Mouse (Mus musculus): ENCODE results near the gene Vps33a. TPM values are rescaled to one million over a fixed set of nuclear protein-coding genes. Genes with fewer than 3 reads are reported as not detected.

Vps33a gene
- polyA plus RNA-seq, 1 experiment from 2014 or later: 34.5 TPM

- 93% methylated on average over 10 of the region's 10 CpGs for WGBS
- DNase-seq (ENCODE audit: low spot score) (no peak), ATAC-seq (ENCODE audit: low FRiP score) (no peak)
- H3K4me1 ChIP-seq (replicated peaks; ENCODE audit: control insufficient read depth, insufficient read depth, low read length): no peaks in the 10 kb centered on the region
- H3K9me3 ChIP-seq (ENCODE audit: control insufficient read depth, low read length): no peaks in the 10 kb centered on the region
- H3K4me3 ChIP-seq (ENCODE audit: low read depth, low read length): no peak overlapping the region
- H3K9ac ChIP-seq (ENCODE audit: low read depth, low read length): no peak overlapping the region
- H3K27ac ChIP-seq (ENCODE audit: low read depth, low read length): no peak overlapping the region
- no peak overlapping the region for H3K4me2 ChIP-seq (replicated peaks; ENCODE audit: low read depth, low read length)
- no peaks in the 10 kb centered on the region for H3K27me3 ChIP-seq (ENCODE audit: control insufficient read depth, insufficient read depth, low read length)
- H3K36me3 ChIP-seq (ENCODE audit: control insufficient read depth, insufficient read depth, low read length): peaks cover 5% of the 10 kb centered on the region; the same call in 1 of the 2 replicates
Observed at GRCm38 (mm10) chr5:123533801-123534200, 39.0 kb downstream of the Vps33a start.

- Histone ChIP-seq H3K27me3 (ENCODE audit: control insufficient read depth, insufficient read depth, low read length) (no peaks in the 10 kb centered on the region), H3K4me3 (ENCODE audit: low read depth, low read length) (no peak overlapping the region), H3K4me1 (replicated peaks; ENCODE audit: control insufficient read depth, insufficient read depth, low read length) (no peaks in the 10 kb centered on the region), H3K27ac (ENCODE audit: low read depth, low read length) (no peak overlapping the region), H3K9me3 (ENCODE audit: control insufficient read depth, low read length) (no peaks in the 10 kb centered on the region), H3K4me2 (replicated peaks; ENCODE audit: low read depth, low read length) (no peak overlapping the region), H3K9ac (ENCODE audit: low read depth, low read length) (no peak overlapping the region), H3K36me3 (ENCODE audit: control insufficient read depth, insufficient read depth, low read length) (peaks cover 5% of the 10 kb centered on the region; the same call in 1 of the 2 replicates)
- DNase-seq (ENCODE audit: low spot score) (no peak), ATAC-seq (ENCODE audit: low FRiP score) (no peak)
- WGBS: 92% methylated on average over 8 of the region's 8 CpGs
Observed at GRCm38 (mm10) chr5:123530056-123530455, 42.8 kb downstream of the Vps33a start.

GRCm38 (mm10) chr5:123528641-123529040 lies 44.2 kb downstream of the Vps33a start:
- no peak overlapping the region for H3K27ac ChIP-seq (ENCODE audit: low read depth, low read length)
- no peak overlapping the region for H3K4me3 ChIP-seq (ENCODE audit: low read depth, low read length)
- no peak overlapping the region for H3K4me2 ChIP-seq (replicated peaks; ENCODE audit: low read depth, low read length)
- WGBS: 87% methylated on average over 7 of the region's 7 CpGs
- DNase-seq (ENCODE audit: low spot score) (no peak), ATAC-seq (ENCODE audit: low FRiP score) (no peak)
- H3K9ac ChIP-seq (ENCODE audit: low read depth, low read length): no peak overlapping the region
- no peaks in the 10 kb centered on the region for H3K9me3 ChIP-seq (ENCODE audit: control insufficient read depth, low read length)
- H3K27me3 ChIP-seq (ENCODE audit: control insufficient read depth, insufficient read depth, low read length): no peaks in the 10 kb centered on the region
- H3K36me3 ChIP-seq (ENCODE audit: control insufficient read depth, insufficient read depth, low read length): peaks cover 5% of the 10 kb centered on the region; the same call in 1 of the 2 replicates
- H3K4me1 ChIP-seq (replicated peaks; ENCODE audit: control insufficient read depth, insufficient read depth, low read length): no peaks in the 10 kb centered on the region

GRCm38 (mm10) chr5:123525916-123526495 lies 46.8 kb downstream of the Vps33a start:
- H3K9me3 ChIP-seq (ENCODE audit: control insufficient read depth, low read length): no peaks in the 10 kb centered on the region
- ATAC-seq (ENCODE audit: low FRiP score) (no peak), DNase-seq (ENCODE audit: low spot score) (no peak)
- WGBS: 89% methylated on average over 9 of the region's 9 CpGs
- no peak overlapping the region for H3K27ac ChIP-seq (ENCODE audit: low read depth, low read length)
- H3K9ac ChIP-seq (ENCODE audit: low read depth, low read length): no peak overlapping the region
- H3K27me3 ChIP-seq (ENCODE audit: control insufficient read depth, insufficient read depth, low read length): no peaks in the 10 kb centered on the region
- peaks cover 5% of the 10 kb centered on the region; the same call in 1 of the 2 replicates for H3K4me1 ChIP-seq (replicated peaks; ENCODE audit: control insufficient read depth, insufficient read depth, low read length)
- H3K36me3 ChIP-seq (ENCODE audit: control insufficient read depth, insufficient read depth, low read length): 0 out of 2 replicates have a peak, but pooled peaks cover 2% of the 10 kb centered on the region
- H3K4me3 ChIP-seq (ENCODE audit: low read depth, low read length): no peak overlapping the region
- H3K4me2 ChIP-seq (replicated peaks; ENCODE audit: low read depth, low read length): no peak overlapping the region

- ATAC-seq (ENCODE audit: low FRiP score) (no peak), DNase-seq (ENCODE audit: low spot score) (no peak)
- peak within 1 kb of the TSS; percentile 47 for H3K27ac ChIP-seq (ENCODE audit: low read depth, low read length)
- peak within 1 kb of the TSS; percentile 93 for H3K4me3 ChIP-seq (ENCODE audit: low read depth, low read length)
- H3K9me3 ChIP-seq (ENCODE audit: control insufficient read depth, low read length): no peaks in the 10 kb centered on the region
- peak within 1 kb of the TSS; percentile 53 for H3K9ac ChIP-seq (ENCODE audit: low read depth, low read length)
- H3K36me3 ChIP-seq (ENCODE audit: control insufficient read depth, insufficient read depth, low read length): 0 out of 2 replicates have a peak, but pooled peaks cover 1% of the 10 kb centered on the region
- peaks cover 5% of the 10 kb centered on the region; the same call in 1 of the 2 replicates for H3K4me1 ChIP-seq (replicated peaks; ENCODE audit: control insufficient read depth, insufficient read depth, low read length)
- no peaks in the 10 kb centered on the region for H3K27me3 ChIP-seq (ENCODE audit: control insufficient read depth, insufficient read depth, low read length)
- 85% methylated on average over 7 of the region's 7 CpGs for WGBS
- peak within 1 kb of the TSS; percentile 77 for H3K4me2 ChIP-seq (replicated peaks; ENCODE audit: low read depth, low read length)
Observed at GRCm38 (mm10) chr5:123525281-123525680, 47.6 kb downstream of the Vps33a start, which contains the start of gene Gm49027. Gm49027 (minus strand) TSS chr5:123525488.

- Histone ChIP-seq H3K4me3 (ENCODE audit: low read depth, low read length) (peak overlapping the region; percentile 93), H3K9ac (ENCODE audit: low read depth, low read length) (peak overlapping the region; percentile 53), H3K4me1 (replicated peaks; ENCODE audit: control insufficient read depth, insufficient read depth, low read length) (peaks cover 5% of the 10 kb centered on the region; the same call in 1 of the 2 replicates), H3K27me3 (ENCODE audit: control insufficient read depth, insufficient read depth, low read length) (no peaks in the 10 kb centered on the region), H3K36me3 (ENCODE audit: control insufficient read depth, insufficient read depth, low read length) (no peaks in the 10 kb centered on the region), H3K9me3 (ENCODE audit: control insufficient read depth, low read length) (no peaks in the 10 kb centered on the region), H3K27ac (ENCODE audit: low read depth, low read length) (peak overlapping the region; percentile 47), H3K4me2 (replicated peaks; ENCODE audit: low read depth, low read length) (peak overlapping the region; percentile 77)
- DNase-seq (ENCODE audit: low spot score): no peak
- WGBS: 2% methylated on average over 27 of the region's 27 CpGs
- peak; percentile 95 for ATAC-seq (ENCODE audit: low FRiP score)
Observed at GRCm38 (mm10) chr5:123524393-123524750, 48.5 kb downstream of the Vps33a start.

- Histone ChIP-seq H3K4me2 (replicated peaks; ENCODE audit: low read depth, low read length) (peak within 1 kb of the TSS; percentile 95), H3K27ac (ENCODE audit: low read depth, low read length) (peak within 1 kb of the TSS; percentile 54), H3K27me3 (ENCODE audit: control insufficient read depth, insufficient read depth, low read length) (no peaks in the 10 kb centered on the region), H3K4me3 (ENCODE audit: low read depth, low read length) (peak within 1 kb of the TSS; percentile 93), H3K9me3 (ENCODE audit: control insufficient read depth, low read length) (no peaks in the 10 kb centered on the region), H3K9ac (ENCODE audit: low read depth, low read length) (peak within 1 kb of the TSS; percentile 83), H3K36me3 (ENCODE audit: control insufficient read depth, insufficient read depth, low read length) (no peaks in the 10 kb centered on the region), H3K4me1 (replicated peaks; ENCODE audit: control insufficient read depth, insufficient read depth, low read length) (peaks cover 5% of the 10 kb centered on the region; the same call in 1 of the 2 replicates)
- DNase-seq (ENCODE audit: low spot score): peak; percentile 100
- under 1% methylated on average over 78 of the region's 82 CpGs for WGBS
- peak; percentile 99 for ATAC-seq (ENCODE audit: low FRiP score)
Observed at GRCm38 (mm10) chr5:123523692-123524392, 49.0 kb downstream of the Vps33a start, which contains the start of gene Diablo. Diablo (minus strand) TSS chr5:123524176.

GRCm38 (mm10) chr5:123522166-123522565 lies 50.7 kb downstream of the Vps33a start:
- H3K36me3 ChIP-seq (ENCODE audit: control insufficient read depth, insufficient read depth, low read length): 0 out of 2 replicates have a peak, but pooled peaks cover 3% of the 10 kb centered on the region
- ATAC-seq (ENCODE audit: low FRiP score) (no peak), DNase-seq (ENCODE audit: low spot score) (no peak)
- WGBS: 80% methylated on average over 1 of the region's 1 CpGs
- no peak overlapping the region for H3K4me3 ChIP-seq (ENCODE audit: low read depth, low read length)
- no peaks in the 10 kb centered on the region for H3K9me3 ChIP-seq (ENCODE audit: control insufficient read depth, low read length)
- H3K4me1 ChIP-seq (replicated peaks; ENCODE audit: control insufficient read depth, insufficient read depth, low read length): peaks cover 5% of the 10 kb centered on the region; the same call in 1 of the 2 replicates
- H3K27ac ChIP-seq (ENCODE audit: low read depth, low read length): no peak overlapping the region
- no peak overlapping the region for H3K4me2 ChIP-seq (replicated peaks; ENCODE audit: low read depth, low read length)
- H3K9ac ChIP-seq (ENCODE audit: low read depth, low read length): no peak overlapping the region
- no peaks in the 10 kb centered on the region for H3K27me3 ChIP-seq (ENCODE audit: control insufficient read depth, insufficient read depth, low read length)
